Mouse (Mus musculus): ENCODE results near the gene Elovl5. TPM values are rescaled to one million over a fixed set of nuclear protein-coding genes. Genes with fewer than 3 reads are reported as not detected.

Elovl5 gene
- polyA plus RNA-seq, 1 experiment from 2014 or later, result 73.3 TPM

DNA sequence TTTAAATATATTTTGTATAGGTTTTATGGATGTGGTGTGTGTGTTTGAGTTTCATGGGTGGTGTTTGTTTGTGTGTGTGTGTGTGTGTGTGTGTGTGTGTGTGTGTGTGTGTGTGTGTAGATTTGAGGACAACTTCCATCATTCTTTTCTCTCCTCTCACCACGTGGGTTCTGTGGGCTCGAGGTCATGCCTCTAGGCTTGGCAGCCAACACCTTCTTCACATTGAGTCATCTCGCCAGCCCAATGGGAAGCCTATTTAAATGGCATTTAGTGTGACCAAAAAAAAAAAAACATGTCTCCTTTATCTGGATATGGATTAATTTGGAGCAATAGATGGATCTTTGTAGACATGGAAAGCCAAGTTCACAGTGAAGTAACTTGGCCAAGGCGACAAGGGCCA is 94.9 kb downstream of the Elovl5 start:
- Histone ChIP-seq H3K4me2 (ENCODE audit: low read length) (no peak overlapping the region), H3K27ac (ENCODE audit: low read depth, low read length) (no peak overlapping the region), H3K36me3 (ENCODE audit: control insufficient read depth, insufficient read depth, low read length) (no peaks in the 10 kb centered on the region), H3K9me3 (ENCODE audit: control insufficient read depth, low read length) (no peaks in the 10 kb centered on the region), H3K4me3 (ENCODE audit: low read length) (no peak overlapping the region), H3K9ac (ENCODE audit: low read depth, low read length) (no peak overlapping the region), H3K4me1 (ENCODE audit: control insufficient read depth, insufficient read depth, low read depth, low read length) (no peaks in the 10 kb centered on the region), H3K27me3 (replicated peaks; ENCODE audit: control insufficient read depth, insufficient read depth, low read length) (no peaks in the 10 kb centered on the region)
- 82% methylated on average over 4 of the region's 4 CpGs for WGBS
- ATAC-seq, result no peak

DNA sequence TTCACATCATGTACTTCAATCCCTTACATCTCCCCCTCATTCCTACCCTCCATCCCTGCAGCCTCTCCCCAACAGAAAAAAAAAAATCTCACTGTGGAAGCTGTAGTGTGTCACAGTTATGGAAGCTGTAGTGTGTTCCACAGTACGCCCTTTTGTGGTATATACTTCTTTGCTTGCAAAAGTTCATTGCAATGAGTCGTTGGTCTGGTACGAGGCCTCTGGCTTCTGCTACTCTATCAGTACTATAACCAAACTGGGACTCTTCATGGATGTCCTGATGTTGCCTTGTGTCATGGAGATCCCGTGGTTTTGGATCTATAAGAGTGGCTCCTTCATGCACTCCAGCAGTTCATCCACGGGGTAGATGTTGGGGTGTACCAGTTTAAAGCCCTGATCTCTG is 95.5 kb downstream of the Elovl5 start:
- Histone ChIP-seq H3K27ac (ENCODE audit: low read depth, low read length) (no peak overlapping the region), H3K4me1 (ENCODE audit: control insufficient read depth, insufficient read depth, low read depth, low read length) (no peaks in the 10 kb centered on the region), H3K4me2 (ENCODE audit: low read length) (no peak overlapping the region), H3K27me3 (replicated peaks; ENCODE audit: control insufficient read depth, insufficient read depth, low read length) (no peaks in the 10 kb centered on the region), H3K36me3 (ENCODE audit: control insufficient read depth, insufficient read depth, low read length) (no peaks in the 10 kb centered on the region), H3K9me3 (ENCODE audit: control insufficient read depth, low read length) (no peaks in the 10 kb centered on the region), H3K9ac (ENCODE audit: low read depth, low read length) (no peak overlapping the region), H3K4me3 (ENCODE audit: low read length) (no peak overlapping the region)
- ATAC-seq, result no peak
- 83% methylated on average over 5 of the region's 5 CpGs for WGBS

DNA sequence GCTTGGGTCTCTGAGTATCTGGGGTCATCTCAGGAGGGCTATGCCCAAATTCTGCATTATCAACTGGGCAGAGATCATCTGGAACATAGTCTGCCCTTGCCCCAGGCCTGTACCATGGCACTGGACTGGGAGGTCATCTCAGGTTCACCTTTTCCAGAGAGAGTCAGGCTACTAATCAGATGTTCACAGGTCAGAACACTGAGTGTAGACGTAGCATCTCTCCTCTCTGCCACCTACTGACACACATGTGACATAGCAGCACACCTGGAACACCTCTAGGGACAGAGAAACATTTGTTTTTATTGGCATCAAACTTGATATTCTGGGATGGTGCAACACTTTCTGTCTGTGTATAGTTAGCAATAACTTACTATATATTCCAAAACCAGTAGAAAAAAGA is 96.6 kb downstream of the Elovl5 start:
- H3K9me3 ChIP-seq (ENCODE audit: control insufficient read depth, low read length), result no peaks in the 10 kb centered on the region
- H3K9ac ChIP-seq (ENCODE audit: low read depth, low read length), result no peak overlapping the region
- no peak overlapping the region for H3K27ac ChIP-seq (ENCODE audit: low read depth, low read length)
- 50% methylated on average over 1 of the region's 1 CpGs for WGBS
- no peaks in the 10 kb centered on the region for H3K4me1 ChIP-seq (ENCODE audit: control insufficient read depth, insufficient read depth, low read depth, low read length)
- H3K27me3 ChIP-seq (replicated peaks; ENCODE audit: control insufficient read depth, insufficient read depth, low read length), result no peaks in the 10 kb centered on the region
- no peak overlapping the region for H3K4me3 ChIP-seq (ENCODE audit: low read length)
- no peaks in the 10 kb centered on the region for H3K36me3 ChIP-seq (ENCODE audit: control insufficient read depth, insufficient read depth, low read length)
- no peak overlapping the region for H3K4me2 ChIP-seq (ENCODE audit: low read length)
- ATAC-seq, result no peak

DNA sequence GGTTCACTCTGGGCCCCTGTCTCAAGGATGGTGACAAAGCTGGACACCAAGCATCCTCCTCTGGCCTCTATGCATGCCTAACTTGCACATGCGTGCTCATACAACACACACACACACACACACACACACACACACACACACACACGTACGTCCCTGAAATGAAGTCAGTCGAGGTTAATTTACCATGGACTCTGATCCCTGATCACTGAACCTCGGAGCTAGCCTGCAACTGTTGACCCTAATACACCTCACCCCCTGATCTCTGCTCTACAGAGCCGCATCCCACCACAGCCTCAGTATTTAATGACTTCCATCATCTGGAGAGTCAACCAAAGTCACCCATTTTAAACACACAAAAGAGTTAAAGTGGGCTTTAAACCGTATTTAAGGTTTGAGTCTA is 98.7 kb downstream of the Elovl5 start:
- Histone ChIP-seq H3K4me2 (ENCODE audit: low read length) (no peak overlapping the region), H3K4me1 (ENCODE audit: control insufficient read depth, insufficient read depth, low read depth, low read length) (no peaks in the 10 kb centered on the region), H3K27me3 (replicated peaks; ENCODE audit: control insufficient read depth, insufficient read depth, low read length) (no peaks in the 10 kb centered on the region), H3K9me3 (ENCODE audit: control insufficient read depth, low read length) (no peaks in the 10 kb centered on the region), H3K27ac (ENCODE audit: low read depth, low read length) (no peak overlapping the region), H3K36me3 (ENCODE audit: control insufficient read depth, insufficient read depth, low read length) (no peaks in the 10 kb centered on the region), H3K9ac (ENCODE audit: low read depth, low read length) (no peak overlapping the region), H3K4me3 (ENCODE audit: low read length) (no peak overlapping the region)
- no peak for ATAC-seq
- 85% methylated on average over 7 of the region's 7 CpGs for WGBS

DNA sequence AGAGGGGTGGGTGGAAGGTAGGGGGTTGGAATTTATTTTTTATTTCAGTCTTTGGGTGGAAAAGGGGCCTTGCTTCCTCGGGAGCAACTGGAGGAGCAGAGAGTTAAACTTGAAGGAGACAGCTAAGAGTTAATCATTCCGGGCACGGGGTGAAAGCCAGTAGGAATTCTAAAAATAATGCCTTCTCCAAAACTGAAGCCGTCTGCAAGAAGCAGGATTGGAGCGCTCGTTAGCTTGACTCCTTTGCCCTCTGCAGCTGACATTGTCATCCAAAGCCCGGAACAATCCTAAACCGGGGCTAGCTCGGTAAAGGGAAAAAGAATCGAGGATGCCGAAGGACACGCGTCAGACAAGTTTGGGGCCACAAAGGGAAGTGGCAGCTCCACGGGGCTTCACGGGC is 99.1 kb downstream of the Elovl5 start:
- ATAC-seq, result no peak
- Histone ChIP-seq H3K27me3 (replicated peaks; ENCODE audit: control insufficient read depth, insufficient read depth, low read length) (no peaks in the 10 kb centered on the region), H3K4me2 (ENCODE audit: low read length) (peak overlapping the region; percentile 32), H3K4me3 (ENCODE audit: low read length) (no peak overlapping the region), H3K4me1 (ENCODE audit: control insufficient read depth, insufficient read depth, low read depth, low read length) (no peaks in the 10 kb centered on the region), H3K9me3 (ENCODE audit: control insufficient read depth, low read length) (no peaks in the 10 kb centered on the region), H3K27ac (ENCODE audit: low read depth, low read length) (no peak overlapping the region), H3K9ac (ENCODE audit: low read depth, low read length) (no peak overlapping the region; the same call in 1 of the 2 replicates), H3K36me3 (ENCODE audit: control insufficient read depth, insufficient read depth, low read length) (no peaks in the 10 kb centered on the region)
- WGBS, result 64% methylated on average over 15 of the region's 15 CpGs

DNA sequence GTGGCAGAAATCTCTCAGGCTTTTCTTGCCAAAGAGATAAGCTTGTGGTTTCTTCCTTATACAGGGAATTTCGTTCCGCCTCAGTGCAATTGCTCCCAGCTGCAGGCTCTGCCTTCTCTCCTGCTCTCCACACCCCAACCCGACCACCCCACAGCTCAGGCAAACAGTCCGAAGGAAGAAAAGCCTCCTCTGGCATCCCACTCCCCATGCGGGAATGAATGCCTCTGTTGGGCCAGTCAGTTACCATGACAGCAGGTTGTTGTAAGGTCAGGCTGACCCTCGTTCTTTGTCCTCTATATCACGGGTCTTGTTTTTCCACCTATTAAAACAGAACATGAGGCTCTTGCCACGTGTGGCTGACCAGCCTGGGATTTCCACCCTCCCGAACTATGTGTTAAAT is 104.1 kb downstream of the Elovl5 start:
- Histone ChIP-seq H3K9ac (ENCODE audit: low read depth, low read length) (no peak overlapping the region), H3K4me2 (ENCODE audit: low read length) (no peak overlapping the region), H3K27me3 (replicated peaks; ENCODE audit: control insufficient read depth, insufficient read depth, low read length) (no peaks in the 10 kb centered on the region), H3K4me1 (ENCODE audit: control insufficient read depth, insufficient read depth, low read depth, low read length) (no peaks in the 10 kb centered on the region), H3K36me3 (ENCODE audit: control insufficient read depth, insufficient read depth, low read length) (no peaks in the 10 kb centered on the region), H3K4me3 (ENCODE audit: low read length) (no peak overlapping the region), H3K9me3 (ENCODE audit: control insufficient read depth, low read length) (no peaks in the 10 kb centered on the region), H3K27ac (ENCODE audit: low read depth, low read length) (no peak overlapping the region)
- 11% methylated on average over 9 of the region's 9 CpGs for WGBS
- ATAC-seq, result peak; percentile 71

DNA sequence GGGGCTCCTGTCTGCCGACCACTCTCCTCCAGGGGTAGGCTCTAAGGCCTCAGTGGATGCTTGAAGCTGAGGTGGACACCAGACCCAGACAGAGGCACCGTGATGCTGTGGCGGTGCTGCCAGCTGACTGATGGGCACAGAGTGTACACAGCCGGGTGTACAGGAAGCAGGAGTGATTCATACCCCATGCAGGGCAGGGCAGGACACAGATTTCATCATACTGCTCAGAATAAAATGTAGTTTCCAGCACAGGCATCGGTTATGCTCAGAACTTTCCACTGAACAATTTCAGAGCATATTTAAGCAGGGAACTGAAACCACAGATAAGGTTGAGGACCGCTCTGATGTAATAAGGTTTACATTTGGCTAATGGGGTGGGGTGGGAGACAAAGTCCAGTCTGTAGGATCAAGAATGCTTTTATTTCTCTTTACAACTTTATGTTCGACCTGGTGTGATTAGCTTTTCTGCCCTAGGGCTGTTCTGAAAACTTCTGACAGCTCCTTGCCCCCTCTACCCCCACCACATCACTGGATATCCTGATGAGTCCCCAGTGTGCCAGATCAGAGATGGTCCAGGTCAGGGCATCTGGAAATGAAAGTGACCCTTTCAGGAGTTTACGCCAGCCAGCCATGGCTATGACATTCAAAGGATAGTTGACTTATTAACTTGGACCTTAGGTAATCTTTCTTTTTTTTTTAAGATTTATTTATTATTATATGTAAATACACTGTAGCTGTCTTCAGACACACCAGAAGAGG is 105.2 kb downstream of the Elovl5 start:
- Histone ChIP-seq H3K27ac (ENCODE audit: low read depth, low read length) (no peak overlapping the region), H3K4me1 (ENCODE audit: control insufficient read depth, insufficient read depth, low read depth, low read length) (no peaks in the 10 kb centered on the region), H3K27me3 (replicated peaks; ENCODE audit: control insufficient read depth, insufficient read depth, low read length) (no peaks in the 10 kb centered on the region), H3K4me2 (ENCODE audit: low read length) (no peak overlapping the region), H3K9me3 (ENCODE audit: control insufficient read depth, low read length) (no peaks in the 10 kb centered on the region), H3K9ac (ENCODE audit: low read depth, low read length) (no peak overlapping the region), H3K4me3 (ENCODE audit: low read length) (no peak overlapping the region), H3K36me3 (ENCODE audit: control insufficient read depth, insufficient read depth, low read length) (no peaks in the 10 kb centered on the region)
- WGBS, result 76% methylated on average over 8 of the region's 8 CpGs
- no peak for ATAC-seq

DNA sequence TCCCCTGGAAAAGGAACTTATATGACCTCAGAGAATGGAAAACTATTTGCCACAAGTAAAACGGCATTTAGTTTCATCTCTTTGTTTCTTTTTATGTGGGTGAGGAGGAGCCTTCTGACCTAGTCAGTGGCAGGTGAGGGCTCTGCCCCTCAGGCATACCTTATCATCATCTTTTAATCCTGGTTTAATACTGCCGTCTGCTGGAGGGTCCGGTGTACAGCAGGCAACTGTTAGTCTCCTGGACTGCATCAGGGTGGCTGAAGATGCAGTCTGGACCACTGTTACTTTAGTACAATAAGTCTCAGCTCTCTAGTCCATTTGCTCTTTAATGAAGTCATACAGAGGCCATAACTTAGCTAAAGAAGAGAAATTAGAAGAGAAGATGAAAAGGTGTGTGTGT is 107.7 kb downstream of the Elovl5 start:
- 20% methylated on average over 3 of the region's 3 CpGs for WGBS
- Histone ChIP-seq H3K9me3 (ENCODE audit: control insufficient read depth, low read length) (no peaks in the 10 kb centered on the region), H3K9ac (ENCODE audit: low read depth, low read length) (no peak overlapping the region), H3K4me2 (ENCODE audit: low read length) (no peak overlapping the region), H3K4me3 (ENCODE audit: low read length) (no peak overlapping the region), H3K27me3 (replicated peaks; ENCODE audit: control insufficient read depth, insufficient read depth, low read length) (no peaks in the 10 kb centered on the region), H3K27ac (ENCODE audit: low read depth, low read length) (no peak overlapping the region), H3K4me1 (ENCODE audit: control insufficient read depth, insufficient read depth, low read depth, low read length) (no peaks in the 10 kb centered on the region), H3K36me3 (ENCODE audit: control insufficient read depth, insufficient read depth, low read length) (no peaks in the 10 kb centered on the region)
- ATAC-seq, result peak; percentile 82

DNA sequence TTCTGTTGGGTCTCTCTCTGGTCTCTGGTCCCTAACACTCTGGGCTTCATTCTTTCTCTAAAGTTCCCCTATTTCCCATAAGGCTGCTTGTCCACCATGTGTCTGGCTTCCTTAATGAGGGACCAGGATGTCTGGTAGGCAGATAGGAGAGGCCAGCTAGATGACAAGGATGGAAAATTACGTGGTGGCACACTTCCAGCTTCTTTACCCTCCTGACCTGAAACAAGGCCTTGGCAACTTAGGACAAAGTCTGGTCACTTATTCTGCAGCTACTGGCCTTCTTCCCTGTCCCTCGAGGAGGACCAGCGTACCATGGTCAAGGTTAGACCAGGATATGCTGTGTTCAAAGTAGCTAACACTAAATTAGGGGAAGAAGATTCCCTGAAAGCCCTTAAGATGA is 109.9 kb downstream of the Elovl5 start:
- ATAC-seq, result no peak
- Histone ChIP-seq H3K27ac (ENCODE audit: low read depth, low read length) (no peak overlapping the region), H3K36me3 (ENCODE audit: control insufficient read depth, insufficient read depth, low read length) (no peaks in the 10 kb centered on the region), H3K9me3 (ENCODE audit: control insufficient read depth, low read length) (no peaks in the 10 kb centered on the region), H3K27me3 (replicated peaks; ENCODE audit: control insufficient read depth, insufficient read depth, low read length) (no peaks in the 10 kb centered on the region), H3K9ac (ENCODE audit: low read depth, low read length) (no peak overlapping the region), H3K4me2 (ENCODE audit: low read length) (no peak overlapping the region), H3K4me3 (ENCODE audit: low read length) (no peak overlapping the region), H3K4me1 (ENCODE audit: control insufficient read depth, insufficient read depth, low read depth, low read length) (no peaks in the 10 kb centered on the region)
- 73% methylated on average over 3 of the region's 3 CpGs for WGBS
